Comparison of ENCODE assay signal across 8 mouse cellular contexts in the genomic region with DNA sequence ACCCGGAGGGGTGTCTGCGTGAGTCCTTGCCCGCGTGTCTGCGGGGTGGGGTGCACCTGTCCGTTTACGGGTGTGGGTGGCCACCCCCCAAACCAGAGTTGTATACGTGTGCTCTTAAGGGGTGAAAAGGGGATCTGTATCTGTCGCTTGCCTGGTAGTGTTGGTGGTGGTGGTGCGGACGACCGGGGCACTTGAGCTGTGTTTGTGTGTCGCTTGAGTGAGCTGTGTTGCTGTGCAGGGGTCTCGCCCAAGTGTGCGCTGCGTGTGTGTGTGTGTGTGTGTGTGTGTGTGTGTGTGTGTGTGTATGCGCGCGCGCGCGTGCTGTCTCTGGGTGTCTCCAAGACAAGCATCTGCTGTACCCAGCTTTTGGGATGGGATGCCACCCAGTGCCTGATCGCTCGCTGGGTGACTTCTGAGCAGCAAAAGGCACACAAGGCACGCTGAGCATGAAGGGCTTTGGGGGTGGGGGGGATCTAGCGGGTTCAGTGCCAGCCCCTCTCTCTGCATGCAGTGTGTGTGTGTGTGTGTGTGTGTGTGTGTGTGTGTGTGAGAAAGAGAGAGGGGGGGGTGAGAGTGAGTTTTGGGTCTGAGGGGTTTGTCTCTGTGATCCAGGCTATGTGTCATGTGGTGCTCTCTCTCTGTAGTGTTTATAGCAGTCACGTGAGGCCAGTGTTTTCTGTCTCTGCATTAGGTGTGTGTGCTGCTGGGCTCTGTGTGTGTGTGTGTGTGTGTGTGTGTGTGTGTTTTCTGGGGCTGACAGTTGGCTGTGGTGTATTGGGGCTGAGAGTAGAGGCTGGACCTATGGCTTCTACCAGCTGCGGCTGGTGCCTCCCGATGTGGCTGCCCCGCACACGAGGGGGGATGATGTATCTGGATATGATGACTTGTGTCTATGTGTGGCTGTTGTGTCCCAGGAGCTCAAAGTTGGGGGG. TPM values are rescaled to one million over a fixed set of nuclear protein-coding genes. Genes with fewer than 3 reads are reported as not detected.
A peak's percentile ranks its signal among the peaks of the same experiment; 100 is the strongest.
DNase-seq lines count a peak whose midpoint lies in the region; ATAC-seq and TF ChIP-seq lines count a peak whose summit lies in the region.

No protein-coding gene starts in this region.

- no peak for ATAC-seq in megakaryocyte, adult 5-6 weeks (ENCODE audit: poor library complexity, severe bottlenecking)
- peak; percentile 44 for ATAC-seq in forebrain, postnatal 0 days
- ATAC-seq in intestine, postnatal 0 days = no peak
- no peak for ATAC-seq in limb, embryonic 12.5 days (ENCODE audit: insufficient number of reproducible peaks, insufficient read depth, low FRiP score, low TSS enrichment, low read depth)
- peak; percentile 6 for ATAC-seq in midbrain, embryonic 15.5 days (replicated peaks)

- H3K27ac ChIP-seq in forebrain, postnatal 0 days (ENCODE audit: low read depth, low read length) = peak overlapping the region; percentile 78
- peak overlapping the region; percentile 98 for H3K27ac ChIP-seq in intestine, postnatal 0 days (ENCODE audit: low read depth, low read length)
- H3K27ac ChIP-seq in limb, embryonic 12.5 days = 0 out of 2 replicates have a peak overlapping the region, but pooled peaks have one; percentile 29
- peak overlapping the region; percentile 96 for H3K27ac ChIP-seq in midbrain, embryonic 15.5 days

- WGBS in forebrain, postnatal 0 days = 1% methylated on average over 31 of the region's 31 CpGs
- WGBS in intestine, postnatal 0 days = 1% methylated on average over 31 of the region's 31 CpGs
- WGBS in limb, embryonic 12.5 days = 2% methylated on average over 31 of the region's 31 CpGs
- 1% methylated on average over 31 of the region's 31 CpGs for WGBS in midbrain, embryonic 15.5 days

- no peaks in the 10 kb centered on the region for H3K27me3 ChIP-seq in megakaryocyte, embryonic 14.5 days (replicated peaks)
- H3K27me3 ChIP-seq in forebrain, postnatal 0 days (ENCODE audit: insufficient read depth, low read length) = no peaks in the 10 kb centered on the region
- no peaks in the 10 kb centered on the region for H3K27me3 ChIP-seq in intestine, postnatal 0 days (replicated peaks; ENCODE audit: control insufficient read depth, insufficient read depth, low read length)
- H3K27me3 ChIP-seq in limb, embryonic 12.5 days = peaks cover 29% of the 10 kb centered on the region
- no peaks in the 10 kb centered on the region for H3K27me3 ChIP-seq in midbrain, embryonic 15.5 days (replicated peaks)

- peak overlapping the region; percentile 98 for H3K4me2 ChIP-seq in forebrain, postnatal 0 days (ENCODE audit: low read depth)
- peak overlapping the region; percentile 94 for H3K4me2 ChIP-seq in intestine, postnatal 0 days (replicated peaks; ENCODE audit: low read depth)
- peak overlapping the region; percentile 99 for H3K4me2 ChIP-seq in limb, embryonic 12.5 days
- peak overlapping the region; percentile 99 for H3K4me2 ChIP-seq in midbrain, embryonic 15.5 days

- peak overlapping the region; percentile 99 for H3K4me3 ChIP-seq in megakaryocyte, embryonic 14.5 days (replicated peaks)
- H3K4me3 ChIP-seq in forebrain, postnatal 0 days (ENCODE audit: low read depth, low read length) = peak overlapping the region; percentile 72
- H3K4me3 ChIP-seq in intestine, postnatal 0 days (ENCODE audit: low read depth, low read length) = peak overlapping the region; percentile 73
- H3K4me3 ChIP-seq in limb, embryonic 12.5 days (replicated peaks) = peak overlapping the region; percentile 69
- H3K4me3 ChIP-seq in midbrain, embryonic 15.5 days = peak overlapping the region; percentile 76

- H3K4me1 ChIP-seq in megakaryocyte, embryonic 14.5 days = peaks cover 52% of the 10 kb centered on the region
- peaks cover 15% of the 10 kb centered on the region for H3K4me1 ChIP-seq in forebrain, postnatal 0 days (ENCODE audit: insufficient read depth)
- peaks cover 4% of the 10 kb centered on the region; the same call in 1 of the 2 replicates for H3K4me1 ChIP-seq in intestine, postnatal 0 days (replicated peaks; ENCODE audit: control insufficient read depth, insufficient read depth, low read length)
- H3K4me1 ChIP-seq in limb, embryonic 12.5 days (replicated peaks) = peaks cover 61% of the 10 kb centered on the region
- peaks cover 57% of the 10 kb centered on the region for H3K4me1 ChIP-seq in midbrain, embryonic 15.5 days

- peak; percentile 72 for DNase-seq in cerebellum, adult 11-12 months
- DNase-seq in forebrain, postnatal 0 days = peak; percentile 79
- DNase-seq in testis, postnatal 10 days (ENCODE audit: low spot score) = peak; percentile 63

- H3K9me3 ChIP-seq in megakaryocyte, embryonic 14.5 days = no peaks in the 10 kb centered on the region
- no peaks in the 10 kb centered on the region for H3K9me3 ChIP-seq in forebrain, postnatal 0 days (ENCODE audit: low read length)
- H3K9me3 ChIP-seq in intestine, postnatal 0 days (ENCODE audit: control insufficient read depth) = no peaks in the 10 kb centered on the region
- H3K9me3 ChIP-seq in limb, embryonic 12.5 days = no peaks in the 10 kb centered on the region
- no peaks in the 10 kb centered on the region for H3K9me3 ChIP-seq in midbrain, embryonic 15.5 days

- H3K9ac ChIP-seq in forebrain, postnatal 0 days = peak overlapping the region; percentile 65
- peak overlapping the region; percentile 83 for H3K9ac ChIP-seq in intestine, postnatal 0 days (ENCODE audit: low read depth, low read length)
- peak overlapping the region; percentile 83 for H3K9ac ChIP-seq in limb, embryonic 12.5 days (replicated peaks)
- H3K9ac ChIP-seq in midbrain, embryonic 15.5 days = peak overlapping the region; percentile 80

- no peak for TF ChIP-seq CTCF in forebrain, postnatal 0 days (IDR thresholded peaks at IDR 0.05; ENCODE audit: low read depth)
- no peak for TF ChIP-seq CTCF in intestine, postnatal 0 days (IDR thresholded peaks at IDR 0.05; ENCODE audit: low read depth)

- peaks cover 49% of the 10 kb centered on the region for H3K36me3 ChIP-seq in megakaryocyte, embryonic 14.5 days (replicated peaks; ENCODE audit: low read length)
- H3K36me3 ChIP-seq in forebrain, postnatal 0 days (ENCODE audit: insufficient read depth) = peaks cover 4% of the 10 kb centered on the region; the same call in 1 of the 2 replicates
- no peaks in the 10 kb centered on the region for H3K36me3 ChIP-seq in intestine, postnatal 0 days (ENCODE audit: control insufficient read depth, insufficient read depth)
- no peaks in the 10 kb centered on the region for H3K36me3 ChIP-seq in limb, embryonic 12.5 days
- H3K36me3 ChIP-seq in midbrain, embryonic 15.5 days (replicated peaks) = no peaks in the 10 kb centered on the region

RNA-seq across cellular contexts. Expression of a gene that starts 2.6 kb away (rescaled TPM):
- 1,043 and 5,254 TPM in 2 replicates for polyA plus RNA-seq in megakaryocyte, embryonic 14.5 days (2012; ENCODE audit: insufficient read depth, low replicate concordance)
- 1.5 and 3.3 TPM in 2 replicates for total RNA-seq in megakaryocyte, adult 5-6 weeks (2015)
- 1.1 and 3.0 TPM in 2 replicates for total RNA-seq in megakaryocyte, adult 5-6 weeks (2017)
- 41.2 and 57.8 TPM in 2 replicates for total RNA-seq in forebrain, postnatal 0 days (2014; rRNA removed)
- polyA plus RNA-seq in forebrain, postnatal 0 days (2015; fragmentation: Nextera tagmentation; extraction: Ambion mirVana) = 40.0 and 40.2 TPM in 2 replicates
- 6.6 and 7.0 TPM in 2 replicates for polyA plus RNA-seq in intestine, postnatal 0 days (2015; fragmentation: Nextera tagmentation; extraction: Ambion mirVana)
- 8.2 and 9.3 TPM in 2 replicates for polyA plus RNA-seq in limb, embryonic 12.5 days (2016; fragmentation: Nextera tagmentation; extraction: Ambion mirVana)
- polyA plus RNA-seq in midbrain, embryonic 15.5 days (2015; fragmentation: Nextera tagmentation; extraction: Ambion mirVana) = 32.0 and 35.0 TPM in 2 replicates

RNA-seq across cellular contexts. Expression of a gene that starts 24.2 kb away (rescaled TPM):
- polyA plus RNA-seq in megakaryocyte, embryonic 14.5 days (2012; ENCODE audit: insufficient read depth, low replicate concordance) = 27.8 and 101 TPM in 2 replicates
- 26.0 and 30.3 TPM in 2 replicates for total RNA-seq in megakaryocyte, adult 5-6 weeks (2015)
- 117 and 121 TPM in 2 replicates for total RNA-seq in megakaryocyte, adult 5-6 weeks (2017)
- 31.6 and 38.2 TPM in 2 replicates for total RNA-seq in forebrain, postnatal 0 days (2014; rRNA removed)
- polyA plus RNA-seq in forebrain, postnatal 0 days (2015; fragmentation: Nextera tagmentation; extraction: Ambion mirVana) = 12.8 and 18.6 TPM in 2 replicates
- 14.2 and 14.8 TPM in 2 replicates for polyA plus RNA-seq in intestine, postnatal 0 days (2015; fragmentation: Nextera tagmentation; extraction: Ambion mirVana)
- polyA plus RNA-seq in limb, embryonic 12.5 days (2016; fragmentation: Nextera tagmentation; extraction: Ambion mirVana) = 43.1 and 44.7 TPM in 2 replicates
- polyA plus RNA-seq in midbrain, embryonic 15.5 days (2015; fragmentation: Nextera tagmentation; extraction: Ambion mirVana) = 21.6 and 30.1 TPM in 2 replicates

RNA-seq across cellular contexts. Expression of a gene that starts 37.4 kb away (rescaled TPM):
- polyA plus RNA-seq in megakaryocyte, embryonic 14.5 days (2012; ENCODE audit: insufficient read depth, low replicate concordance) = 53.8 and 168 TPM in 2 replicates
- 7.3 and 8.7 TPM in 2 replicates for total RNA-seq in megakaryocyte, adult 5-6 weeks (2015)
- 3.7 and 5.4 TPM in 2 replicates for total RNA-seq in megakaryocyte, adult 5-6 weeks (2017)
- 36.9 and 43.2 TPM in 2 replicates for total RNA-seq in forebrain, postnatal 0 days (2014; rRNA removed)
- 63.6 and 68.4 TPM in 2 replicates for polyA plus RNA-seq in forebrain, postnatal 0 days (2015; fragmentation: Nextera tagmentation; extraction: Ambion mirVana)
- 24.1 and 24.8 TPM in 2 replicates for polyA plus RNA-seq in intestine, postnatal 0 days (2015; fragmentation: Nextera tagmentation; extraction: Ambion mirVana)
- polyA plus RNA-seq in limb, embryonic 12.5 days (2016; fragmentation: Nextera tagmentation; extraction: Ambion mirVana) = 13.9 and 17.6 TPM in 2 replicates
- 47.9 and 51.8 TPM in 2 replicates for polyA plus RNA-seq in midbrain, embryonic 15.5 days (2015; fragmentation: Nextera tagmentation; extraction: Ambion mirVana)

RNA-seq across cellular contexts. Expression of a gene that starts 51.4 kb away (rescaled TPM):
- 2.0 and 6.6 TPM in 2 replicates for polyA plus RNA-seq in megakaryocyte, embryonic 14.5 days (2012; ENCODE audit: insufficient read depth, low replicate concordance)
- total RNA-seq in megakaryocyte, adult 5-6 weeks (2015) = 49.8 TPM in 2 replicates
- 13.6 and 22.2 TPM in 2 replicates for total RNA-seq in megakaryocyte, adult 5-6 weeks (2017)
- total RNA-seq in forebrain, postnatal 0 days (2014; rRNA removed) = 0.52 and 1.2 TPM in 2 replicates
- 1.7 TPM in 2 replicates for polyA plus RNA-seq in forebrain, postnatal 0 days (2015; fragmentation: Nextera tagmentation; extraction: Ambion mirVana)
- 2.1 TPM in 2 replicates for polyA plus RNA-seq in intestine, postnatal 0 days (2015; fragmentation: Nextera tagmentation; extraction: Ambion mirVana)
- 0.45 and 0.91 TPM in 2 replicates for polyA plus RNA-seq in limb, embryonic 12.5 days (2016; fragmentation: Nextera tagmentation; extraction: Ambion mirVana)
- polyA plus RNA-seq in midbrain, embryonic 15.5 days (2015; fragmentation: Nextera tagmentation; extraction: Ambion mirVana) = 1.5 and 2.9 TPM in 2 replicates

Comparison
In these comparisons a context has a peak if more than half of its experiments do, and no peak if none do; other contexts are left out.
1. ATAC-seq: peak in forebrain, postnatal 0 days (single experiment) and midbrain, embryonic 15.5 days (single experiment); none in megakaryocyte, adult 5-6 weeks (single experiment), intestine, postnatal 0 days (single experiment) and limb, embryonic 12.5 days (single experiment).
2. H3K27ac ChIP-seq: peak in every context shown above with its lines; median percentile 98 in intestine, postnatal 0 days; 96 in midbrain, embryonic 15.5 days; 78 in forebrain, postnatal 0 days; 29 in limb, embryonic 12.5 days.
3. RNA of a gene that starts 2.6 kb away (polyA plus RNA-seq): 1,043 to 5,254 TPM in megakaryocyte, embryonic 14.5 days; 40.0 to 40.2 TPM in forebrain, postnatal 0 days, 32.0 to 35.0 TPM in midbrain, embryonic 15.5 days, 8.2 to 9.3 TPM in limb, embryonic 12.5 days and 6.6 to 7.0 TPM in intestine, postnatal 0 days; every median in the first group is over 10 times any median in the second.
4. Peak in every context shown above with its lines, with median percentiles within 50 percentile points of each other: H3K4me3 ChIP-seq, DNase-seq, H3K4me2 ChIP-seq and H3K9ac ChIP-seq.